Mouse (Mus musculus): ENCODE measurements at regions not wholly inside any gene's neighbourhood (a gene's known extent, or its start where the extent isn't known, plus 50 kb on each side); places are given as distances from the start of the nearest gene placed in this dataset.

DNA sequence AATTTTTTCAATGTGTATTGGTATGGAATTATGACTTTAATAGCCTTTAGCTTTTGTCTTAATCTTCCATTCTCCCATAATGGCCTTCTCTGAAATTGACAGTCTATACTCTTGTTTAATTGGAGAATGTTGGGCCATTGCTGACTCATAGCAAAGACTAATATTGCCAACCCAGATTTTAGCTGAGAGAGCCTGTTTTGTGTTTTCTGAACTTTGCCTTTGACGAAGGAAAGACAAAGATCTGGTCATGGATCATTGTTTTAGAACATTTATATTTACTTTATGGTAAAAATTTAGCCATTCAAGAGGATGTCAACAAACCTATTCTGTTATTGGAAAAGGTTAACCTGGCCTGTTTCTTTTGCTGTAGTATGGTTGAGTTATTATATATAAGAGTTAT, 512.1 kb downstream of the Cypt12 start:
- H3K27me3 ChIP-seq (ENCODE audit: control insufficient read depth, insufficient read depth, low read length): no peaks in the 10 kb centered on the region
- no peak overlapping the region for H3K4me3 ChIP-seq (ENCODE audit: insufficient read depth, low read depth, low read length)
- TF ChIP-seq CTCF (IDR thresholded peaks at IDR 0.05; ENCODE audit: low read depth, low read length) (no peak), POLR2A (IDR thresholded peaks at IDR 0.05; ENCODE audit: extremely low read depth, insufficient read depth, low read length) (no peak)
- WGBS: 16% methylated on average over 1 of the region's 1 CpGs
- H3K4me1 ChIP-seq (ENCODE audit: control insufficient read depth, insufficient read depth, low read length): peaks cover 11% of the 10 kb centered on the region; the same call in 1 of the 2 replicates
- no peak overlapping the region for H3K9ac ChIP-seq (ENCODE audit: low read depth, low read length)
- H3K79me2 ChIP-seq (ENCODE audit: control insufficient read depth, insufficient read depth, low read length): no peaks in the 10 kb centered on the region
- peak; percentile 93 for DNase-seq (ENCODE audit: extremely low read depth, low read depth, low spot score)
- H3K27ac ChIP-seq (replicated peaks; ENCODE audit: insufficient read depth, low read depth, low read length): no peak overlapping the region
- H3K36me3 ChIP-seq (ENCODE audit: control insufficient read depth, insufficient read depth, low read length): no peaks in the 10 kb centered on the region; the same call in 1 of the 2 replicates

DNA sequence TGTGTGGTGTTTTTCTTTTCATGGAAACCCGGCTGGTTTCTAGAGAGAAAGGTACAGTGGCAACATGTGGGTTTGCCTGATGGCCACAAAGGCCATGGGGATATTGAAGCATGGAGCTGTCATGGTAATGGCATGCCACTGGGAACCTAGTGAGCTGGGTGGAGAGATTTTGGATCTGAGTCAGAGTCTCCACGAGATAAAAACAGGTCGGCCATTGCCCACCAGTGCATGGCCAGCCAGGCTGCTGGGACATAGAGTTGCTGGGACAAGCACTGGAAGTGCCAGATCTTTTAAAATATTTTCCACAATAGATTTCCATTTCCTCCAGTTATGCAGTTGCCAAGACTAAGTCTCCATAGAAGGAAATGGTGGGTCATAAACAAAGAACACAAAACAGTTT, 523.6 kb downstream of the Cypt12 start:
- DNase-seq (ENCODE audit: extremely low read depth, low read depth, low spot score): no peak
- Histone ChIP-seq H3K27me3 (ENCODE audit: control insufficient read depth, insufficient read depth, low read length) (no peaks in the 10 kb centered on the region), H3K4me1 (ENCODE audit: control insufficient read depth, insufficient read depth, low read length) (no peaks in the 10 kb centered on the region), H3K36me3 (ENCODE audit: control insufficient read depth, insufficient read depth, low read length) (no peaks in the 10 kb centered on the region), H3K9ac (ENCODE audit: low read depth, low read length) (no peak overlapping the region), H3K79me2 (ENCODE audit: control insufficient read depth, insufficient read depth, low read length) (no peaks in the 10 kb centered on the region), H3K27ac (replicated peaks; ENCODE audit: insufficient read depth, low read depth, low read length) (no peak overlapping the region), H3K4me3 (ENCODE audit: insufficient read depth, low read depth, low read length) (no peak overlapping the region)
- WGBS: 82% methylated on average over 3 of the region's 3 CpGs
- TF ChIP-seq CTCF (IDR thresholded peaks at IDR 0.05; ENCODE audit: low read depth, low read length) (no peak), POLR2A (IDR thresholded peaks at IDR 0.05; ENCODE audit: extremely low read depth, insufficient read depth, low read length) (no peak)

DNA sequence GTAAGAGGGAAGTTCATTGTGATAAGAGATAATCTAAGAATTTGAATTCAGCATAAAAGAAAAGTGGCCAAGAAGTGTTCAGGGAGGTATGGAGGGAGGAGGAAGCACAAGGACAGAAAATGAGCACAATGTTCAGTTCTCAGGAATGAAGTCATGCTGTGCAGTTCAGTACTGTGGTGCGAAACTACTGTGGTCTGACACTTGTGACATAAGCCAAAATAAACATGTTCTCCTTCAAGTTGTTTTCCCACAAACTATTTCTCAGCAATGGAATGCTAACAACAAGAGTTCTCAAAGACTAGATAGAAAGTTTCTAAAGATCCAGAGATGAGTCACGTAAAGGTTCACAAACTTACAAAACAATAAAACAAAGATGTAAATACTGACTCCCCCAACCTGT, 531.3 kb downstream of the Cypt12 start:
- no peak overlapping the region for H3K27ac ChIP-seq (replicated peaks; ENCODE audit: insufficient read depth, low read depth, low read length)
- no peaks in the 10 kb centered on the region for H3K79me2 ChIP-seq (ENCODE audit: control insufficient read depth, insufficient read depth, low read length)
- no peaks in the 10 kb centered on the region; the same call in 1 of the 2 replicates for H3K4me1 ChIP-seq (ENCODE audit: control insufficient read depth, insufficient read depth, low read length)
- H3K27me3 ChIP-seq (ENCODE audit: control insufficient read depth, insufficient read depth, low read length): no peaks in the 10 kb centered on the region
- H3K36me3 ChIP-seq (ENCODE audit: control insufficient read depth, insufficient read depth, low read length): no peaks in the 10 kb centered on the region
- TF ChIP-seq CTCF (IDR thresholded peaks at IDR 0.05; ENCODE audit: low read depth, low read length) (no peak), POLR2A (IDR thresholded peaks at IDR 0.05; ENCODE audit: extremely low read depth, insufficient read depth, low read length) (no peak)
- no peak overlapping the region for H3K9ac ChIP-seq (ENCODE audit: low read depth, low read length)
- H3K4me3 ChIP-seq (ENCODE audit: insufficient read depth, low read depth, low read length): no peak overlapping the region
- no peak for DNase-seq (ENCODE audit: extremely low read depth, low read depth, low spot score)
- WGBS: 92% methylated on average over 2 of the region's 2 CpGs

DNA sequence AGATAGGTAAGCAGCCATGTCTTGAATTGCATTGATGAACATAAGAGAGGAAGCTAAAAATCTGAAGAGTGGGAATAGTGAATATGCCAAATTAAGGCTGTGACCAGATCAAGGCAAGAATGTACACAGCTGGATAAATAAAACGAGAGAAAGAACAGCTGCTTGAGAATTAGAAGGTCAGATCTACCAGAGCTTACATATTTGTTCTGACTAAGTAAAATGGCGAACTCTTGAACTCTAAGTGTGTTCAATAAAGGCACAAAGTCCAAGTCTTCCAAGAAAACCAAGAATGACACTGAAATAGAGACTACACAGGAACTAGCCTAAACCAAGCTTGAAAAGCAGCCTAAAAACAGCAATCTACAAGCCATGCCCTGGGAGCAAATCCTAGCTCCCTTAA, 533.8 kb downstream of the Cypt12 start:
- no peaks in the 10 kb centered on the region for H3K79me2 ChIP-seq (ENCODE audit: control insufficient read depth, insufficient read depth, low read length)
- 22% methylated on average over 2 of the region's 2 CpGs for WGBS
- H3K9ac ChIP-seq (ENCODE audit: low read depth, low read length): no peak overlapping the region
- no peak overlapping the region for H3K27ac ChIP-seq (replicated peaks; ENCODE audit: insufficient read depth, low read depth, low read length)
- H3K36me3 ChIP-seq (ENCODE audit: control insufficient read depth, insufficient read depth, low read length): no peaks in the 10 kb centered on the region
- no peaks in the 10 kb centered on the region for H3K27me3 ChIP-seq (ENCODE audit: control insufficient read depth, insufficient read depth, low read length)
- H3K4me1 ChIP-seq (ENCODE audit: control insufficient read depth, insufficient read depth, low read length): no peaks in the 10 kb centered on the region; the same call in 1 of the 2 replicates
- peak; percentile 29 for DNase-seq (ENCODE audit: extremely low read depth, low read depth, low spot score)
- no peak for TF ChIP-seq CTCF (IDR thresholded peaks at IDR 0.05; ENCODE audit: low read depth, low read length)
- TF ChIP-seq POLR2A (IDR thresholded peaks at IDR 0.05; ENCODE audit: extremely low read depth, insufficient read depth, low read length): no peak
- no peak overlapping the region for H3K4me3 ChIP-seq (ENCODE audit: insufficient read depth, low read depth, low read length)

DNA sequence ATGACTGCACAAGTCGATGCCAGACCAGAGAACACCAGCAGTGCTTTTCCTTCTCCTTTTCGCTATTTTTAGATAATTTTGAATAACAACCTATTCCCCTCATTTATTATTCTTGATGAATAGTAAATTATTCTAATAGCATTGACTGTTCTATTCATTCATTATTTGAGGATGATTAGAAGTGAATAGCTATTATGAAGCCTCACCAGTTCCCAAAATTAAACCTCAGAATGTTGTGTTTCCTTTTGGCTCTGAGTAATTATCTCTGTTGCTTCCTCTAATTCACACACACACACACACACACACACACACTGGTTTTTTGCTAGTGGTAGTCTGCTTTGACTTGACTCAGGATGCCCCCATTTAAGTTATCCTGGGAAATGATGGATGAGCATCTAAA, 540.7 kb downstream of the Cypt12 start:
- H3K27me3 ChIP-seq (ENCODE audit: control insufficient read depth, insufficient read depth, low read length): no peaks in the 10 kb centered on the region
- WGBS: 70% methylated on average over 2 of the region's 2 CpGs

DNA sequence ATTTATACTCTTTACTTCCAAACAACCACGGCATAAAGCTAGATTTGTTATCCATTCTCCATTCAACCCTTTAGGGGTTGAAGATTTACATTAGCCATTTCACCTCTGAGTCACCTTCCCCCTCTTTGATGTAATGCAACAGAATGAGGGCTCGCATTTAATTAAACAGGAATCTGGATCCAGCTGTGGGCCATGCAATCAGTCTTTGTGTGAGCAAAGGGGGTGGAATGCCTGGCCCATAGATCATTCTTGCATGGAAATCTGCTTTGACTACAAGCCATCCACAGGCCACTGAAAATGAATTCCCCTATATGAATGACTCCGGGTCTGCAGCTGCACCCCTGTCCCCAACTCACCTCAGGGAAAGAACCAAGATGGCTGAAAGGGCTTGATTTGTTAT, 574.4 kb downstream of the Cypt12 start:
- no peak for TF ChIP-seq POLR2A (IDR thresholded peaks at IDR 0.05; ENCODE audit: extremely low read depth, insufficient read depth, low read length)
- no peak for TF ChIP-seq CTCF (IDR thresholded peaks at IDR 0.05; ENCODE audit: low read depth, low read length)
- no peaks in the 10 kb centered on the region for H3K79me2 ChIP-seq (ENCODE audit: control insufficient read depth, insufficient read depth, low read length)
- no peak for DNase-seq (ENCODE audit: extremely low read depth, low read depth, low spot score)

More for the DNA sequence above, 540.7 kb downstream of the Cypt12 start:
- no peaks in the 10 kb centered on the region for H3K4me1 ChIP-seq (ENCODE audit: control insufficient read depth, insufficient read depth, low read length)
- TF ChIP-seq CTCF (IDR thresholded peaks at IDR 0.05; ENCODE audit: low read depth, low read length) (no peak), POLR2A (IDR thresholded peaks at IDR 0.05; ENCODE audit: extremely low read depth, insufficient read depth, low read length) (no peak)
- no peaks in the 10 kb centered on the region for H3K36me3 ChIP-seq (ENCODE audit: control insufficient read depth, insufficient read depth, low read length)
- no peak for DNase-seq (ENCODE audit: extremely low read depth, low read depth, low spot score)
- no peak overlapping the region for H3K4me3 ChIP-seq (ENCODE audit: insufficient read depth, low read depth, low read length)
- H3K9ac ChIP-seq (ENCODE audit: low read depth, low read length): no peak overlapping the region
- H3K27ac ChIP-seq (replicated peaks; ENCODE audit: insufficient read depth, low read depth, low read length): no peak overlapping the region
- no peaks in the 10 kb centered on the region for H3K79me2 ChIP-seq (ENCODE audit: control insufficient read depth, insufficient read depth, low read length)

More for the DNA sequence above, 574.4 kb downstream of the Cypt12 start:
- 88% methylated on average over 3 of the region's 3 CpGs for WGBS
- Histone ChIP-seq H3K9ac (ENCODE audit: low read depth, low read length) (no peak overlapping the region), H3K27me3 (ENCODE audit: control insufficient read depth, insufficient read depth, low read length) (no peaks in the 10 kb centered on the region), H3K4me3 (ENCODE audit: insufficient read depth, low read depth, low read length) (no peak overlapping the region), H3K4me1 (ENCODE audit: control insufficient read depth, insufficient read depth, low read length) (no peaks in the 10 kb centered on the region), H3K36me3 (ENCODE audit: control insufficient read depth, insufficient read depth, low read length) (no peaks in the 10 kb centered on the region), H3K27ac (replicated peaks; ENCODE audit: insufficient read depth, low read depth, low read length) (no peak overlapping the region)
